Mouse (Mus musculus): ENCODE results near the gene Tspan13.

Gene Tspan13

DNA sequence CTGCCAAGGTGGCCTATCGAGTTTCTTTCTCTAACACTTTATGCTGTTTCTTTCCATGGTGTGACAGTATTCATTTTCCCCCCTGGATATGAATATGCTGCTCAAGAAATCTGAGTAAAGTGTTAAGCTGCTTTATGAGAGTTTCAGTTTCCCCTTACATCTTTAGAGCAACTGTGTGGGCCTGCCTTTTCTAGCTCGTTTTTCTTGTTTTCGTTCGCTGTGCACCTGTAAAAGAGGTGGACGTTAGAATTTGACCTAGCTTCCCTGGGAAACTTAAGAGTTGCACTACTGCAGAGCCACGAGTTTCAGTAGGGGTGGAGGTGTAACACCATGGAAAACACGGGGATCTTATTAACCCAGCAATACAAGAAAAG lies 75.5 kb downstream of the Tspan13 start:
- DNase-seq: no peak

DNA sequence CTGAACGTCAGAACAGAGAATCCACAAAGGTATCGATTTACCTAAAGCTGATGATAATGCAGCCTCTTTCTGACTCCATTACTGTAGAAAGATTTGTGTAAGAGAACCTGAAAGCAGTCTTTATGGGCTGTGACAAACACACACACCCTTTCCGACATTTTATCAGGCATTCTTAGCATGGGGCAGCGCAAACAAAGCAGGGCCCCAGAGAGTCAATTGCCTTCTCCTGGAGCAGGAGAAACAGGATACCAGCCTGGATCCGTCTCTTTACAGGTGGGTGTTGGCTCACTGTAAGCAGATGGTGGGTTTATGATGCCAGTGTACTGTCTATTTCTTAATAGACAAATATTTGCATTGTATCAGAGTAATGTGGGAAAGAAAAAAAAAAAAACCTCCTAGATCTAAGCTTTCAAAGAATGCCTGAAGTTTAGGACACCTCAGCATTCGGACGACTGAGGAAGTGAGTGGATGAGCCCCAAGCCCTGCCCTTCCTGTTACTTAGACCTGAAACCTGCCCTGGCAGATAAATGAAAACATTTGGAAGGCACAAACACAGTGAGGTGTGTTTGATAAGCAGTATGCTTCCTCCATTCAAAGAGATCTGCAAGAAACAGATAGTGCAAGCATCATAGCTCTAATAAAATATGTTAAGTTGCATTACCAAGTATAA lies 76.1 kb downstream of the Tspan13 start:
- DNase-seq: no peak

Data from layer of hippocampus, adult 9-11 months (tissue).